Mouse (Mus musculus) E14TG2a.4 (cell line): ENCODE measurements at regions not wholly inside any gene's neighbourhood (a gene's known extent, or its start where the extent isn't known, plus 50 kb on each side); places are given as distances from the start of the nearest gene placed in this dataset.

Source experiments
- CTCF ChIP-seq: conservative IDR thresholded peaks from 2 replicates; pipeline ENCODE4 v1.5.1; 2014; ENCODE audit warnings: low read length
- NANOG ChIP-seq: IDR thresholded peaks from 2 replicates; pipeline ENCODE4 v1.6.1; 2014; ENCODE audit warnings: borderline replicate concordance, low read length, mixed read lengths
- POU5F1 ChIP-seq: IDR thresholded peaks from 2 replicates; pipeline ENCODE4 v1.6.1; 2014; ENCODE audit warnings: low read length, borderline replicate concordance

GRCm38 (mm10) chr13:90279355-90279754, 189.9 kb upstream of the Xrcc4 start:
- TF ChIP-seq CTCF (no peak), NANOG (no peak), POU5F1 (no peak)
